Comparison of ENCODE assay signal across 21 mouse cellular contexts in the genomic region with DNA sequence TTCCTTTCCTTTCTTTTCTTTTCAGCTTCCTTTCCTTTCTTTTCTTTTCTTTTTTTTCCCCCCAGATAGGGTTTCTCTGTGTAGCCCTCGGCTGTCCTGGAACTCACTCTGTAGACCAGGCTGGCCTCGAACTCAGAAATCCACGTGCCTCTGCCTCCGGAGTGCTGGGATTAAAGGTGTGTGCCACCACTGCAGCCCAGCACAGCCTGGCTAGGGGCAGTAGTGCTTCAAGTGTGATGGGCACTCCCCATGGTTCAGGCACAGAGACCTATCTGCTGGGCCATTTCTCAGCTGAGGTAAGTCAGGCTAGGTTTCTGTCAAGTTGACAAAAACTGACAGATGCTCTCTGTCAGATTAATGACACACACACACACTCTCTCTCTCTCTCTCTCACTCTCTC. TPM values are rescaled to one million over a fixed set of nuclear protein-coding genes. Genes with fewer than 3 reads are reported as not detected.
DNase-seq lines count a peak whose midpoint lies in the region; ATAC-seq and TF ChIP-seq lines count a peak whose summit lies in the region.
"Had no signal": no experiment of that assay in that cellular context is flagged by ENCODE, and none has a peak within 500 bp of the region (broad histone marks: within the 10 kb centered on the region; RNA-seq: fewer than 3 reads in every experiment).

No protein-coding gene starts in this region.

- H3K27me3 ChIP-seq in heart, embryonic 10.5 days (ENCODE audit: insufficient read depth, poor library complexity, severe bottlenecking), result no peaks in the 10 kb centered on the region
- H3K27me3 ChIP-seq in midbrain, embryonic 11.5 days (ENCODE audit: control insufficient read depth, insufficient read depth, low read length), result no peaks in the 10 kb centered on the region
- peaks cover 6% of the 10 kb centered on the region for H3K27me3 ChIP-seq in midbrain, embryonic 15.5 days (replicated peaks)
- no peaks in the 10 kb centered on the region for H3K27me3 ChIP-seq in CH12.LX (replicated peaks)
- H3K27me3 ChIP-seq: Patski had no signal

- 74% methylated on average over 4 of the region's 4 CpGs for WGBS in heart, embryonic 10.5 days
- WGBS in midbrain, embryonic 11.5 days, result 82% methylated on average over 4 of the region's 4 CpGs
- 85% methylated on average over 4 of the region's 4 CpGs for WGBS in midbrain, embryonic 15.5 days

- TF ChIP-seq EP300 in CH12.LX (IDR thresholded peaks at IDR 0.05; ENCODE audit: low read length), result no peak

- TF ChIP-seq CTCF in CH12.LX (conservative IDR thresholded peaks at IDR 0.05 in 1 of 2, IDR thresholded peaks at IDR 0.05 in 1 of 2; ENCODE audit: low read depth in 2 of 2, low read length in 2 of 2), result no peak

- TF ChIP-seq RAD21 in CH12.LX (IDR thresholded peaks at IDR 0.05; ENCODE audit: low read depth, low read length), result no peak

- dilution Hi-C loops in CH12.LX (cut with MboI; ENCODE audit: extremely low pct_ligation_motif_present, extremely low pct_unique_long_range_greater_than_20kb, low sequenced_read_pairs), result no loop called here

- H3K27ac ChIP-seq in heart, embryonic 10.5 days, result no peak overlapping the region
- H3K27ac ChIP-seq in midbrain, embryonic 11.5 days (ENCODE audit: low read depth, low read length), result no peak overlapping the region
- H3K27ac ChIP-seq in midbrain, embryonic 15.5 days, result no peak overlapping the region
- no peak overlapping the region for H3K27ac ChIP-seq in CH12.LX (ENCODE audit: insufficient read depth, low read depth)

- no peaks in the 10 kb centered on the region for H3K79me2 ChIP-seq in CH12.LX (replicated peaks; ENCODE audit: control insufficient read depth, extremely low read depth, insufficient read depth, poor library complexity, severe bottlenecking)

- ATAC-seq in midbrain, embryonic 11.5 days (ENCODE audit: low FRiP score), result no peak
- ATAC-seq in midbrain, embryonic 15.5 days (replicated peaks), result no peak
- ATAC-seq in inflammation-experienced regulatory T-cells, adult 6 months, result no peak
- ATAC-seq: activated CD4-positive, CD25-positive, alpha-beta regulatory T cell, adult 4 months; CD4-positive, CD25-positive, alpha-beta regulatory T cell, adult 4 months; Patski had no signal

- no peak for TF ChIP-seq POLR2A in CH12.LX (IDR thresholded peaks at IDR 0.05; ENCODE audit: low read depth, low read length)

- H3K4me3 ChIP-seq in heart, embryonic 10.5 days, result no peak overlapping the region
- no peak overlapping the region for H3K4me3 ChIP-seq in midbrain, embryonic 11.5 days (ENCODE audit: low read depth, low read length)
- no peak overlapping the region for H3K4me3 ChIP-seq in midbrain, embryonic 15.5 days
- H3K4me3 ChIP-seq in CH12.LX (replicated peaks in 1 of 3; ENCODE audit: low read depth in 2 of 3, low read length in 2 of 3, poor library complexity in 1 of 3), result no peak overlapping the region

- in situ Hi-C loops in CH12.LX (cut with MboI; ENCODE audit: low pct_ligation_motif_present, low pct_unique_long_range_greater_than_20kb, low sequenced_read_pairs), result no loop called here

- no peaks in the 10 kb centered on the region for H3K36me3 ChIP-seq in heart, embryonic 10.5 days
- no peaks in the 10 kb centered on the region for H3K36me3 ChIP-seq in midbrain, embryonic 11.5 days (ENCODE audit: control insufficient read depth, insufficient read depth, low read length)
- no peaks in the 10 kb centered on the region for H3K36me3 ChIP-seq in midbrain, embryonic 15.5 days (replicated peaks)
- H3K36me3 ChIP-seq in CH12.LX (replicated peaks in 1 of 2; ENCODE audit: control insufficient read depth in 1 of 2, insufficient read depth in 1 of 2, low read length in 1 of 2), result no peaks in the 10 kb centered on the region
- H3K36me3 ChIP-seq: G1E had no signal

- peak; percentile 84 for DNase-seq in heart, adult 11 months
- no peak for DNase-seq in heart, embryonic 10.5 days (ENCODE audit: low spot score)
- peak; percentile 57 for DNase-seq in midbrain, embryonic 11.5 days (ENCODE audit: low spot score, missing footprints)
- DNase-seq in CH12.LX (ENCODE audit: extremely low read depth), result no peak
- DNase-seq: adrenal gland, adult 2 months; adrenal gland, adult 8-10 months; adrenal gland, postnatal 10 days; adrenal gland, postnatal 14 days; adrenal gland, postnatal 25 days; adrenal gland, postnatal 36 days; B cell, adult 2 months; cerebellum, adult 11 months; cerebellum, adult 11-12 months; cerebellum, adult 18-20 months; cerebellum, adult 2 months had no signal

- H3K4me2 ChIP-seq in midbrain, embryonic 11.5 days, result no peak overlapping the region
- H3K4me2 ChIP-seq in midbrain, embryonic 15.5 days, result no peak overlapping the region
- H3K4me2 ChIP-seq in CH12.LX (ENCODE audit: insufficient read depth, low read depth, poor library complexity, severe bottlenecking), result no peak overlapping the region

- no peaks in the 10 kb centered on the region for H3K9me3 ChIP-seq in heart, embryonic 10.5 days
- H3K9me3 ChIP-seq in midbrain, embryonic 11.5 days (ENCODE audit: control insufficient read depth, low read length), result no peaks in the 10 kb centered on the region
- no peaks in the 10 kb centered on the region for H3K9me3 ChIP-seq in midbrain, embryonic 15.5 days
- no peaks in the 10 kb centered on the region for H3K9me3 ChIP-seq in CH12.LX (replicated peaks; ENCODE audit: low read length)
- H3K9me3 ChIP-seq: G1E had no signal

- 0 out of 2 replicates have a peak, but pooled peaks cover 10% of the 10 kb centered on the region for H3K4me1 ChIP-seq in heart, embryonic 10.5 days
- peaks cover 5% of the 10 kb centered on the region; the same call in 1 of the 2 replicates for H3K4me1 ChIP-seq in midbrain, embryonic 11.5 days (ENCODE audit: control insufficient read depth, insufficient read depth, low read length)
- peaks cover 11% of the 10 kb centered on the region for H3K4me1 ChIP-seq in midbrain, embryonic 15.5 days
- peaks cover 4 to 28% of the 10 kb centered on the region in 2 experiments; a peak in 3 of 4 replicates for H3K4me1 ChIP-seq in CH12.LX (ENCODE audit: control insufficient read depth in 1 of 2, insufficient read depth in 2 of 2)

- H3K9ac ChIP-seq in midbrain, embryonic 11.5 days (ENCODE audit: low read length), result no peak overlapping the region
- H3K9ac ChIP-seq in midbrain, embryonic 15.5 days, result no peak overlapping the region
- no peak overlapping the region for H3K9ac ChIP-seq in CH12.LX (ENCODE audit: insufficient read depth, low read depth)

TF ChIP-seq in CH12.LX, 34 proteins besides CTCF, POLR2A, EP300 and RAD21:
- TF ChIP-seq TCF12 (IDR thresholded peaks at IDR 0.05; ENCODE audit: low read depth, low read length) (no peak), UBTF (IDR thresholded peaks at IDR 0.05; ENCODE audit: low read depth, low read length) (no peak), MAFK (IDR thresholded peaks at IDR 0.05; ENCODE audit: insufficient replicate concordance, low read length) (0 out of 2 replicates have a peak, but pooled peaks have one; percentile 9), MXI1 (IDR thresholded peaks at IDR 0.05; ENCODE audit: low read depth, low read length) (no peak), JUND (conservative IDR thresholded peaks at IDR 0.05; ENCODE audit: low read depth, low read length) (no peak), ZNF384 (IDR thresholded peaks at IDR 0.05; ENCODE audit: low read depth, low read length) (no peak), ZC3H11A (IDR thresholded peaks at IDR 0.05; ENCODE audit: low read depth, low read length) (no peak)

RNA-seq across cellular contexts. Expression of gene Ddx58, which starts 3.4 kb away (rescaled TPM):
- 3.8 and 4.0 TPM in 2 replicates for polyA plus RNA-seq in heart, embryonic 10.5 days (2016; fragmentation: Nextera tagmentation; extraction: Ambion mirVana)
- polyA plus RNA-seq in midbrain, embryonic 11.5 days (2014; fragmentation: Nextera tagmentation; extraction: Ambion mirVana), result 2.1 and 3.0 TPM in 2 replicates
- 2.6 and 4.2 TPM in 2 replicates for polyA plus RNA-seq in midbrain, embryonic 15.5 days (2015; fragmentation: Nextera tagmentation; extraction: Ambion mirVana)
- total RNA-seq in CH12.LX (2012; rRNA removed) (4.5 and 6.6 TPM in 2 replicates), CH12.LX (2014; rRNA removed) (4.2 and 4.5 TPM in 2 replicates)
- 6.4 and 7.3 TPM in 2 replicates for polyA plus RNA-seq in CH12.LX (2012; ENCODE audit: insufficient read length, low read depth)
- 10 to 100 TPM; 77.8 to 93.7 (median 80.8) TPM for polyA plus RNA-seq in inflammation-experienced regulatory T-cells, adult 6 months (2017; shearing (Covaris generic))

RNA-seq across cellular contexts. Expression of gene Smim27, which starts 26.4 kb away (rescaled TPM):
- 16.3 and 23.2 TPM in 2 replicates for polyA plus RNA-seq in heart, embryonic 10.5 days (2016; fragmentation: Nextera tagmentation; extraction: Ambion mirVana)
- polyA plus RNA-seq in midbrain, embryonic 11.5 days (2014; fragmentation: Nextera tagmentation; extraction: Ambion mirVana), result 28.8 and 38.0 TPM in 2 replicates
- 12.5 and 12.7 TPM in 2 replicates for polyA plus RNA-seq in midbrain, embryonic 15.5 days (2015; fragmentation: Nextera tagmentation; extraction: Ambion mirVana)
- total RNA-seq in CH12.LX (2012; rRNA removed) (6.5 and 7.8 TPM in 2 replicates), CH12.LX (2014; rRNA removed) (1.6 and 2.2 TPM in 2 replicates)
- 7.2 and 9.7 TPM in 2 replicates for polyA plus RNA-seq in CH12.LX (2012; ENCODE audit: insufficient read length, low read depth)
- 10 to 100 TPM; 20.1 to 74.9 (median 45.7) TPM for polyA plus RNA-seq in inflammation-experienced regulatory T-cells, adult 6 months (2017; shearing (Covaris generic))

RNA-seq across cellular contexts. Expression of gene Topors, which starts 26.6 kb away (rescaled TPM):
- polyA plus RNA-seq in heart, embryonic 10.5 days (2016; fragmentation: Nextera tagmentation; extraction: Ambion mirVana), result 34.9 and 40.9 TPM in 2 replicates
- polyA plus RNA-seq in midbrain, embryonic 11.5 days (2014; fragmentation: Nextera tagmentation; extraction: Ambion mirVana), result 48.9 and 52.3 TPM in 2 replicates
- 30.4 and 30.9 TPM in 2 replicates for polyA plus RNA-seq in midbrain, embryonic 15.5 days (2015; fragmentation: Nextera tagmentation; extraction: Ambion mirVana)
- total RNA-seq in CH12.LX (2012; rRNA removed) (23.1 and 28.7 TPM in 2 replicates), CH12.LX (2014; rRNA removed) (36.1 and 39.7 TPM in 2 replicates)
- 38.9 and 43.8 TPM in 2 replicates for polyA plus RNA-seq in CH12.LX (2012; ENCODE audit: insufficient read length, low read depth)
- 10 to 100 TPM; 15.0 to 19.3 (median 16.7) TPM for polyA plus RNA-seq in inflammation-experienced regulatory T-cells, adult 6 months (2017; shearing (Covaris generic))

RNA-seq across cellular contexts. Expression of gene Ndufb6, which starts 36.2 kb away (rescaled TPM):
- polyA plus RNA-seq in heart, embryonic 10.5 days (2016; fragmentation: Nextera tagmentation; extraction: Ambion mirVana), result 439 and 487 TPM in 2 replicates
- 280 and 289 TPM in 2 replicates for polyA plus RNA-seq in midbrain, embryonic 11.5 days (2014; fragmentation: Nextera tagmentation; extraction: Ambion mirVana)
- polyA plus RNA-seq in midbrain, embryonic 15.5 days (2015; fragmentation: Nextera tagmentation; extraction: Ambion mirVana), result 303 and 312 TPM in 2 replicates
- total RNA-seq in CH12.LX (2012; rRNA removed) (205 and 227 TPM in 2 replicates), CH12.LX (2014; rRNA removed) (222 and 253 TPM in 2 replicates)
- polyA plus RNA-seq in CH12.LX (2012; ENCODE audit: insufficient read length, low read depth), result 144 and 159 TPM in 2 replicates
- 100 to 1,000 TPM; 108 to 167 (median 111) TPM for polyA plus RNA-seq in inflammation-experienced regulatory T-cells, adult 6 months (2017; shearing (Covaris generic))

Comparison
In these comparisons a context has a peak if more than half of its experiments do, and no peak if none do; other contexts are left out.
1. DNase-seq: peak in heart, adult 11 months (single experiment) and midbrain, embryonic 11.5 days (single experiment); none in heart, embryonic 10.5 days (single experiment) and CH12.LX (single experiment).